In genomic region chr2:178758366-178758765, GRCm38 (mm10) we compare ENCODE assay signal across 8 mouse cellular contexts.
DNase-seq lines count a peak whose midpoint lies in the region; ATAC-seq lines count a peak whose summit lies in the region.

No protein-coding gene starts in this region.

- DNase-seq in urinary bladder, postnatal 14 days (ENCODE audit: low spot score) = peak; percentile 65
- DNase-seq in urinary bladder, postnatal 10 days (ENCODE audit: low spot score) = no peak
- DNase-seq in cerebellum, adult 8-10 months = peak; percentile 30
- DNase-seq in kidney, postnatal 36 days = peak; percentile 52 to 83
- peak; percentile 15 to 31 for DNase-seq in lung, adult 18-20 months
- peak; percentile 81 for DNase-seq in right cerebral cortex, postnatal 14 days

- ATAC-seq in frontal cortex, adult (ENCODE audit: low TSS enrichment) = peak; percentile 50; the same call in 1 of the 2 replicates
- ATAC-seq in erythroid progenitor cell, adult 5-6 weeks (replicated peaks; ENCODE audit: low FRiP score, poor library complexity, severe bottlenecking) = no peak
